Comparison of ENCODE assay signal across 8 mouse cellular contexts in genomic region chr10:14085241-14085659, GRCm38 (mm10).
DNase-seq lines count a peak whose midpoint lies in the region; ATAC-seq and TF ChIP-seq lines count a peak whose summit lies in the region.

No protein-coding gene starts in this region.

- peak; percentile 41 to 54 for DNase-seq in heart, adult 2 months
- DNase-seq in heart, postnatal 25 days (ENCODE audit: low spot score): no peak
- peak; percentile 74 for DNase-seq in brain, embryonic 14.5 days (ENCODE audit: low read depth)
- peak; percentile 52 to 54 for DNase-seq in heart, postnatal 10 days

- peak overlapping the region; percentile 75 for H3K4me2 ChIP-seq in myocyte (ENCODE audit: low read depth)
- no peak overlapping the region for H3K4me2 ChIP-seq in hindbrain, embryonic 16.5 days (ENCODE audit: low read length)
- no peak overlapping the region for H3K4me2 ChIP-seq in neural tube, embryonic 15.5 days

- no peaks in the 10 kb centered on the region for H3K27me3 ChIP-seq in heart, adult 2 months (ENCODE audit: control insufficient read depth, insufficient read depth, low read length)
- no peaks in the 10 kb centered on the region for H3K27me3 ChIP-seq in myocyte (ENCODE audit: control insufficient read depth, insufficient read depth, insufficient read length)
- no peaks in the 10 kb centered on the region for H3K27me3 ChIP-seq in hindbrain, embryonic 16.5 days (replicated peaks; ENCODE audit: control insufficient read depth, insufficient read depth, low read length)
- no peaks in the 10 kb centered on the region for H3K27me3 ChIP-seq in neural tube, embryonic 15.5 days (replicated peaks)

- intact Hi-C loops in heart, adult 2 months (cut with DNase I): loop anchor here (1.0 to 10.0 kb wide), 4 partner anchors 38 to 520 kb away; no protein-coding TSS in a partner anchor
- intact Hi-C loops in heart, postnatal 25 days (cut with DNase I): loop anchor here (5.0 kb wide), 1 partner anchor 38 kb away; no protein-coding TSS in a partner anchor
- intact Hi-C loops in heart, postnatal 10 days (cut with DNase I): loop anchor here (5.0 kb wide), 3 partner anchors 38 to 117 kb away; no protein-coding TSS in a partner anchor

- H3K27ac ChIP-seq in heart, adult 2 months: peak overlapping the region; percentile 91
- no peak overlapping the region for H3K27ac ChIP-seq in hindbrain, embryonic 16.5 days (ENCODE audit: low read depth, low read length)
- H3K27ac ChIP-seq in neural tube, embryonic 15.5 days (replicated peaks): no peak overlapping the region

- H3K9ac ChIP-seq in heart, adult 2 months (ENCODE audit: low read depth, low read length): no peak overlapping the region
- no peak overlapping the region for H3K9ac ChIP-seq in hindbrain, embryonic 16.5 days (ENCODE audit: low read depth, low read length)
- no peak overlapping the region for H3K9ac ChIP-seq in neural tube, embryonic 15.5 days (replicated peaks)

- no peak overlapping the region for H3ac ChIP-seq in myocyte (ENCODE audit: control insufficient read depth, insufficient read length)

- no peak for ATAC-seq in hindbrain, embryonic 16.5 days
- ATAC-seq in erythroid progenitor cell, adult 5-6 weeks (replicated peaks; ENCODE audit: low FRiP score, poor library complexity, severe bottlenecking): no peak
- no peak for ATAC-seq in neural tube, embryonic 15.5 days (ENCODE audit: low FRiP score)

- TF ChIP-seq POLR2A in heart, adult 2 months (IDR thresholded peaks at IDR 0.05; ENCODE audit: insufficient read depth, low read depth, low read length): peak; percentile 45; the same call in 1 of the 2 replicates
- TF ChIP-seq POLR2A in brain, embryonic 14.5 days (IDR thresholded peaks at IDR 0.05; ENCODE audit: borderline replicate concordance, extremely low read depth, insufficient read depth, insufficient read length, poor library complexity, severe bottlenecking): no peak
- no peak for TF ChIP-seq POLR2A in myocyte (IDR thresholded peaks at IDR 0.05; ENCODE audit: insufficient read length, low read depth)

- H3K36me3 ChIP-seq in heart, adult 2 months (ENCODE audit: control insufficient read depth, insufficient read depth, low read length): peaks cover 13% of the 10 kb centered on the region
- no peaks in the 10 kb centered on the region for H3K36me3 ChIP-seq in myocyte (ENCODE audit: control insufficient read depth, insufficient read depth)
- no peaks in the 10 kb centered on the region for H3K36me3 ChIP-seq in hindbrain, embryonic 16.5 days (ENCODE audit: control insufficient read depth, insufficient read depth, low read length)
- H3K36me3 ChIP-seq in neural tube, embryonic 15.5 days: no peaks in the 10 kb centered on the region

- H3K4me1 ChIP-seq in heart, adult 2 months (ENCODE audit: control insufficient read depth, insufficient read depth, low read length): peaks cover 15% of the 10 kb centered on the region
- H3K4me1 ChIP-seq in hindbrain, embryonic 16.5 days (ENCODE audit: control insufficient read depth, insufficient read depth, low read depth, low read length): no peaks in the 10 kb centered on the region
- no peaks in the 10 kb centered on the region for H3K4me1 ChIP-seq in neural tube, embryonic 15.5 days

- no peak for TF ChIP-seq CTCF in heart, adult 2 months (IDR thresholded peaks at IDR 0.05)
- TF ChIP-seq CTCF in brain, embryonic 14.5 days (IDR thresholded peaks at IDR 0.05; ENCODE audit: borderline replicate concordance, extremely low read depth, insufficient read depth, insufficient read length): no peak

- TF ChIP-seq EP300 in heart, adult 2 months (IDR thresholded peaks at IDR 0.05; ENCODE audit: insufficient read depth, low read depth, low read length): no peak

- H3K4me3 ChIP-seq in heart, adult 2 months: 0 out of 2 replicates have a peak overlapping the region, but pooled peaks have one; percentile 19
- no peak overlapping the region for H3K4me3 ChIP-seq in myocyte
- H3K4me3 ChIP-seq in hindbrain, embryonic 16.5 days (ENCODE audit: low read length): no peak overlapping the region
- H3K4me3 ChIP-seq in neural tube, embryonic 15.5 days (replicated peaks): no peak overlapping the region

- peaks cover 10% of the 10 kb centered on the region for H3K79me2 ChIP-seq in heart, adult 2 months (replicated peaks; ENCODE audit: control insufficient read depth, insufficient read depth, low read length)
- H3K79me2 ChIP-seq in myocyte (ENCODE audit: control insufficient read depth, insufficient read depth): peaks cover 29% of the 10 kb centered on the region

- no peaks in the 10 kb centered on the region for H3K9me3 ChIP-seq in hindbrain, embryonic 16.5 days (ENCODE audit: control insufficient read depth, low read length)
- no peaks in the 10 kb centered on the region for H3K9me3 ChIP-seq in neural tube, embryonic 15.5 days (replicated peaks)

- WGBS in heart, adult 2 months: 42% methylated on average over 12 of the region's 12 CpGs
- 81% methylated on average over 12 of the region's 12 CpGs for WGBS in hindbrain, embryonic 16.5 days
- WGBS in neural tube, embryonic 15.5 days: 82% methylated on average over 12 of the region's 12 CpGs

TF ChIP-seq in myocyte, 11 proteins besides CTCF, POLR2A, EP300 and RAD21:
- TF ChIP-seq SRF (IDR thresholded peaks at IDR 0.05; ENCODE audit: control insufficient read depth, insufficient read length, low read depth) (no peak), MYOG (IDR thresholded peaks at IDR 0.05; ENCODE audit: control insufficient read depth in 1 of 3, insufficient read depth in 1 of 3, insufficient read length in 2 of 3, low read depth in 2 of 3) (no peak), E2F4 (IDR thresholded peaks at IDR 0.05; ENCODE audit: insufficient read depth) (no peak), CEBPB (IDR thresholded peaks at IDR 0.05; ENCODE audit: insufficient read depth, poor library complexity, severe bottlenecking) (no peak), MYOD1 (IDR thresholded peaks at IDR 0.05; ENCODE audit: control insufficient read depth in 1 of 3, insufficient read length in 2 of 3, low read depth in 2 of 3) (no peak), TCF3 (IDR thresholded peaks at IDR 0.05; ENCODE audit: insufficient read length, low read depth) (no peak), MAX (IDR thresholded peaks at IDR 0.05; ENCODE audit: low read depth) (no peak), TCF12 (IDR thresholded peaks at IDR 0.05; ENCODE audit: insufficient read depth, poor library complexity, severe bottlenecking) (no peak), POLR2AphosphoS2 (IDR thresholded peaks at IDR 0.05; ENCODE audit: insufficient read length, low read depth) (no peak), REST (IDR thresholded peaks at IDR 0.05; ENCODE audit: insufficient read depth, insufficient read length) (no peak), USF1 (IDR thresholded peaks at IDR 0.05; ENCODE audit: low read depth) (no peak)
